Mouse (Mus musculus) liver, embryonic 13.5 days (tissue): ENCODE measurements around the gene Vsx1. TPM values are rescaled to one million over a fixed set of nuclear protein-coding genes. Genes with fewer than 3 reads are reported as not detected.

ENCODE experiments used
- ATAC-seq: fragments of 200-750 bp; cut with Nextera tagmentation; 2 replicates; pipeline ENCODE4 v1.8.0; 2017; ENCODE audit warnings: low read depth, mild to moderate bottlenecking, moderate number of reproducible peaks, moderate library complexity
- DNase-seq: peaks from one replicate; pipeline ENCODE4 v3.0.0; 2022
- H3K27ac ChIP-seq: fragments of 300-500 bp; sonication (generic); 2 replicates; pipeline ENCODE4 v1.5.1; 2015; ENCODE audit warnings: moderate library complexity, mild to moderate bottlenecking, inconsistent platforms
- H3K27me3 ChIP-seq: fragments of 300-500 bp; sonication (generic); 2 replicates; pipeline ENCODE4 v1.6.1; 2015; ENCODE audit warnings: mild to moderate bottlenecking, inconsistent platforms
- H3K36me3 ChIP-seq: fragments of 300-500 bp; sonication (generic); 2 replicates; pipeline ENCODE4 v1.6.1; 2015; ENCODE audit warnings: mild to moderate bottlenecking, inconsistent platforms
- H3K4me1 ChIP-seq: fragments of 300-500 bp; sonication (generic); replicated peaks from 2 replicates; pipeline ENCODE4 v1.6.1; 2015; ENCODE audit warnings: inconsistent platforms
- H3K4me2 ChIP-seq: fragments of 300-500 bp; sonication (generic); 2 replicates; pipeline ENCODE4 v1.6.1; 2015; ENCODE audit warnings: inconsistent platforms, mild to moderate bottlenecking, moderate library complexity
- H3K4me3 ChIP-seq: fragments of 300-500 bp; sonication (generic); replicated peaks from 2 replicates; pipeline ENCODE4 v1.5.1; 2015; ENCODE audit warnings: mild to moderate bottlenecking, inconsistent platforms
- H3K9ac ChIP-seq: fragments of 300-500 bp; sonication (generic); 2 replicates; pipeline ENCODE4 v1.6.1; 2015; ENCODE audit warnings: mild to moderate bottlenecking, inconsistent platforms
- H3K9me3 ChIP-seq: fragments of 300-500 bp; sonication (generic); replicated peaks from 2 replicates; pipeline ENCODE4 v1.6.1; 2016; ENCODE audit warnings: inconsistent platforms
- WGBS: fragments of 180-500 bp; shearing (Covaris S2); methylation state at CpG from one replicate; pipeline ENCODE4 v1.1.7; 2015; ENCODE audit not compliant: insufficient replicate concordance; 5-methylcytosine and 5-hydroxymethylcytosine counted together
- polyA plus RNA-seq: library from polyadenylated mRNA; unstranded; fragments of >200 nt; fragmentation: Nextera tagmentation; extraction: Ambion mirVana; gene quantifications from 2 replicates; pipeline ENCODE4 v1.2.1, GENCODE M21; 2015

Vsx1 gene
- polyA plus RNA-seq, 1 experiment from 2014 or later: not detected

GRCm38 (mm10) chr2:150656975-150657768 is 32.0 kb downstream of the Vsx1 start:
- 70% methylated on average over 8 of the region's 8 CpGs for WGBS
- Histone ChIP-seq H3K27ac (peak overlapping the region; percentile 14; the same call in 1 of the 2 replicates), H3K4me1 (peaks cover 57% of the 10 kb centered on the region), H3K36me3 (peaks cover 88% of the 10 kb centered on the region), H3K9me3 (no peaks in the 10 kb centered on the region), H3K4me2 (no peak overlapping the region), H3K9ac (no peak overlapping the region), H3K4me3 (no peak overlapping the region), H3K27me3 (no peaks in the 10 kb centered on the region)
- DNase-seq (no peak), ATAC-seq (peak; percentile 63)

GRCm38 (mm10) chr2:150656112-150656511 is 33.0 kb downstream of the Vsx1 start:
- no peaks in the 10 kb centered on the region for H3K9me3 ChIP-seq
- no peaks in the 10 kb centered on the region for H3K27me3 ChIP-seq
- H3K27ac ChIP-seq: peak overlapping the region; percentile 8; the same call in 1 of the 2 replicates
- peaks cover 82% of the 10 kb centered on the region for H3K36me3 ChIP-seq
- ATAC-seq: no peak
- no peak overlapping the region for H3K4me2 ChIP-seq
- H3K4me3 ChIP-seq: no peak overlapping the region
- H3K9ac ChIP-seq: no peak overlapping the region
- no peak for DNase-seq
- H3K4me1 ChIP-seq: peaks cover 56% of the 10 kb centered on the region
- 80% methylated on average over 3 of the region's 3 CpGs for WGBS

DNA sequence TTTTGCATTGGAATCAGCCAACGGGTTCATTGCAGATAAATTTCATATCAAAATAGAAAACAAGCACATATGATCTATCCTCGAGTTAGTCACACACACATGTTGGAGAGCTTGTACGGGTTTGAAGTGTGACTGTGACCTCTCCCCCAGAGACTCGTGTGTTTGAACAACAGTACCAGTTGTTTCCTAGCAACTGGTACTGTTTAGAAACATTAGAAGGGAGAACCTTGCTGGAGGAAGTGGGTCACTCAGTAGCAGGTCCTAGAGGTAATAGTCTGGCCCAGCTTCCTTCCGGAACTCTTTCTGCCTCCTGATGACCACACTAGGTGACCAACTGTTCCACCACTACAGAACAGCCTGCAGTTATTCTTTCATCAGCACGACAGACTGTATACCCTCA is 33.9 kb downstream of the Vsx1 start:
- peaks cover 56% of the 10 kb centered on the region for H3K4me1 ChIP-seq
- H3K27me3 ChIP-seq: no peaks in the 10 kb centered on the region
- no peak for ATAC-seq
- 69% methylated on average over 6 of the region's 6 CpGs for WGBS
- H3K4me2 ChIP-seq: no peak overlapping the region
- DNase-seq: no peak
- H3K9me3 ChIP-seq: no peaks in the 10 kb centered on the region
- no peak overlapping the region for H3K9ac ChIP-seq
- no peak overlapping the region for H3K27ac ChIP-seq
- no peak overlapping the region for H3K4me3 ChIP-seq
- H3K36me3 ChIP-seq: peaks cover 81% of the 10 kb centered on the region

DNA sequence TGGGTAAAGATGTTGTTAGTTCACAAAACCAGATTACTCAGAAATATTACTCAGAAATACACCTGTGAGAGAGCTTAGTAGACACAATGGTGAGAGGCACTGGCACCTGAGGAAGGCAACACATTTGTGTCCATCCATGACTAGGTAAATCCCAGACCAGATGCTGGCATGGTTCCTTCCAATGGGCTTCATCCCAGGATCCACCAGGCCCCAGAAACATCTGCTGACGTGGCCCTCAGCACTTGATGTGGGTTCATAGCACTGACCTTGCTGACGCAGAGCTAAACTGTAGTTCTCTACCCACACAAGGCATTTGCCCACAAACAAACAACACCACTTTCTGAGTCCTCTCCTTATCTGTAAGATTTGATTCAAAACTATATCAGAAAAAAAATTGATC is 34.3 kb downstream of the Vsx1 start:
- Histone ChIP-seq H3K4me3 (no peak overlapping the region), H3K9me3 (no peaks in the 10 kb centered on the region), H3K9ac (no peak overlapping the region), H3K27ac (no peak overlapping the region), H3K4me2 (no peak overlapping the region), H3K27me3 (no peaks in the 10 kb centered on the region), H3K36me3 (peaks cover 76% of the 10 kb centered on the region), H3K4me1 (peaks cover 56% of the 10 kb centered on the region)
- DNase-seq (no peak), ATAC-seq (no peak)
- WGBS: 92% methylated on average over 2 of the region's 2 CpGs

DNA sequence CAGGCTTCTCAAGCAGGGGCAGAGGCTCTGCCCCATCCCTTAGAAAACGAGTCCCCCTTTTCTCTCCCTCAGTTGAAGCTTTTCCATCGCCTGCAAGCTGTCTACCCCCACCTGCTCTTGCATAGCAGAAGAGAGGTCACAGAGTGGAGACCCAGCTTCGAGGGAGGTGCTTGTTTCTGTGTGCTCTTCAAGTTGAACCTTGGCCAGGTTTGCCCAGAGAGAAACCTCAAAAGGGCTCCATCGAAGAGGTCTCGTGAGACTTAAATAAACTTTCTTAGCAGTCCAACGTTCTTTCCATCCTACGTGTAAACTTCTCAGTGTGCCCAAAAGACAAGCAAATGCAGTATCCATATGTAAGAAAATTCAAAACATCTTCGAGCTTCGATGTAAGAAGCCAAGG is 37.8 kb downstream of the Vsx1 start:
- Histone ChIP-seq H3K9ac (no peak overlapping the region), H3K27me3 (no peaks in the 10 kb centered on the region), H3K4me1 (peaks cover 78% of the 10 kb centered on the region), H3K4me3 (no peak overlapping the region), H3K36me3 (peaks cover 48% of the 10 kb centered on the region), H3K9me3 (no peaks in the 10 kb centered on the region), H3K4me2 (no peak overlapping the region), H3K27ac (no peak overlapping the region)
- WGBS: 65% methylated on average over 9 of the region's 9 CpGs
- DNase-seq (no peak), ATAC-seq (no peak)

DNA sequence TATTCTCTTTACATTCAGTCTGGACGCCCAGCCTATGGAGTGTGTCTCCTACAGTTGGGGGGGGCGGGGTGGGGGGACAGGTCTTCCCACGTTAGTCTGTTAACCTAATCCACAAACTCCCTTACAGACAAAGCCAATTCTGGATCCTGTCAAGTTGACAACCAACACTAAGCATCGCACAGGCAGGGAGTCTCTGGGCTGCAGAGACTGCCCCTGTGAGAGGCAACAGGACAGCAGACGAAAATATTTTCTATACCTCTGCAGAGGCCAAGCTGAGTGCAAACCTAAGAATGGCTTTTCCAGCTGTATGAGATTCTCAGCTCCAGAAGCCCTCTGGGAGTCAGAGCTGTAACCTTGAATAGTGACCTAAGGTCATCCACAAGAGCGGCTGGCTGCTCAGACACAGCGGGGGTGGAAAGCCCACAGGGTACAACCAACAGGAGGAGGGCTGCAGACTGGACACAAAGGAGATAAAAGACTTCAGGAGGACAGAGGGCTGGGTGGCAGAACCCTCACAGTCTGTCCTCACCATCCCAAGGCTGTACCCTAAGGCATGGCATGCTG is 38.6 kb downstream of the Vsx1 start:
- Histone ChIP-seq H3K36me3 (peaks cover 41% of the 10 kb centered on the region), H3K9ac (no peak overlapping the region), H3K27me3 (no peaks in the 10 kb centered on the region), H3K9me3 (no peaks in the 10 kb centered on the region), H3K27ac (peak overlapping the region; percentile 41), H3K4me3 (no peak overlapping the region), H3K4me1 (peaks cover 81% of the 10 kb centered on the region), H3K4me2 (no peak overlapping the region)
- DNase-seq (no peak), ATAC-seq (0 out of 2 replicates have a peak, but pooled peaks have one; percentile 16)
- 49% methylated on average over 7 of the region's 7 CpGs for WGBS

DNA sequence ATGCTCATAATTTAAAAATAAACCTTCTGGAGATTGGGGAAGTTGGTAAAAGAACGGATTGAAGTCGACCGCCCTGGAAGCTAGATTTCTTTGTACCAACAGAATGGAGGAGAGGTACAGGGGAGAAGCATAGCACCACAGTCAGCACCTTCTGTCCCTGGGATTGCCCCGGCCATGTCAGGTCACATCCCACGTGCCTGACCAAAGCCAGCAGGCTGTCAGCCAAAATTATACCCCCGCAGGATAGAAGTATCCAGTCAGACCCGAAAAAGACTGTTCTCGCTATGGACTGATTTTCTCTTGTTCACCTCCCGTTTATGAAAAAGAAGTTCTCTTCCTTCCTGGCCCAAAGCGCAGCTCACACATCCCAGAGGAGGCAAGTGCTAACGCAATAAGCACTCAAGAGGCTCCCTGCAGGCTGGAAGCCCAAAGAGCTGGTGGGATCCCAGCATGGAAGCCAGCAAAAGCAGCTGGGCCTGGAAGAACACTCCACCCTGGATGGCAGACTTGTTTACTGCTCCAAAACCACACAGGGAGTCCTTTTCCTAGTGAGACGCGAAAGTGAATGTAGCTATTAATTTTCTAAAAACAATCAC is 40.8 kb downstream of the Vsx1 start:
- no peak for DNase-seq
- H3K9ac ChIP-seq: 0 out of 2 replicates have a peak overlapping the region, but pooled peaks have one; percentile 8
- ATAC-seq: no peak
- 66% methylated on average over 13 of the region's 13 CpGs for WGBS
- no peak overlapping the region for H3K4me2 ChIP-seq
- H3K36me3 ChIP-seq: peaks cover 28% of the 10 kb centered on the region
- no peaks in the 10 kb centered on the region for H3K27me3 ChIP-seq
- H3K27ac ChIP-seq: no peak overlapping the region
- H3K9me3 ChIP-seq: no peaks in the 10 kb centered on the region
- H3K4me1 ChIP-seq: peaks cover 84% of the 10 kb centered on the region
- no peak overlapping the region for H3K4me3 ChIP-seq

DNA sequence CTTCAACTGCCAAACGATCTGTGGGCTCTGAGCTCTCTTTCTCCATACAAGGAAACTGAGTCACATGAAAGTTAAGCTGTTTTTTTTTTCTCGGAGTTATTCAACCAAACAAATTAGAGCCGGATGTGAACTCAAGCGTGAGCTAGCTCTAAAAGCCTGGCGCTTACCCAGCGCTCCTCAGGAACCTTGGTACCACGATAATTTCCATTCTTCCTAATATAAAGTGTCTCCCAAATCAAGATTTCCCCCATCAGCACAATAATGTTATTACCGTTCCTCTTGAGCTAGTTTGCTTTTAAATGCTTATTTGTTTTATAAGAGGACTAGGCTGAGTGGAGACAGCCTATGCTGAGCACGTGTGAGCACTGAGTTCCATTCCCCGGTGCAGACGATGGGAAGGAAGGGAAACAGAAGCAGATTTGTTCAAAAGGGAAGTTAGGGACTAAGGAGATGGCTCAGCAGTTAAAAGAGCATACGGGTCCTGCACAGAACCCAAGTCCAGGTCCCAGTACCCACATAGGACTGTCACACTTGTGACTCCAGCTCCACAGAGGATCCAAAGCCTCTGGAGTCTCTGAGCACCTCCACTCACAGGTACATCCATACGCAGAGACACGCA is 41.4 kb downstream of the Vsx1 start:
- Histone ChIP-seq H3K4me2 (no peak overlapping the region), H3K27ac (no peak overlapping the region), H3K4me1 (peaks cover 80% of the 10 kb centered on the region), H3K4me3 (no peak overlapping the region), H3K36me3 (peaks cover 25% of the 10 kb centered on the region), H3K9ac (peak overlapping the region; percentile 8; the same call in 1 of the 2 replicates), H3K27me3 (no peaks in the 10 kb centered on the region), H3K9me3 (no peaks in the 10 kb centered on the region)
- ATAC-seq: no peak
- WGBS: 66% methylated on average over 14 of the region's 14 CpGs
- no peak for DNase-seq

GRCm38 (mm10) chr2:150646411-150647121 is 42.6 kb downstream of the Vsx1 start:
- no peak overlapping the region for H3K4me2 ChIP-seq
- DNase-seq (no peak), ATAC-seq (peak; percentile 45)
- H3K36me3 ChIP-seq: peaks cover 32% of the 10 kb centered on the region
- H3K9me3 ChIP-seq: no peaks in the 10 kb centered on the region
- peaks cover 69% of the 10 kb centered on the region for H3K4me1 ChIP-seq
- peak overlapping the region; percentile 29; the same call in 1 of the 2 replicates for H3K9ac ChIP-seq
- H3K27ac ChIP-seq: peak overlapping the region; percentile 24; the same call in 1 of the 2 replicates
- 65% methylated on average over 8 of the region's 8 CpGs for WGBS
- no peak overlapping the region for H3K4me3 ChIP-seq
- H3K27me3 ChIP-seq: no peaks in the 10 kb centered on the region

GRCm38 (mm10) chr2:150645225-150645624 is 43.9 kb downstream of the Vsx1 start:
- H3K27ac ChIP-seq: no peak overlapping the region
- DNase-seq: no peak
- no peak overlapping the region for H3K4me3 ChIP-seq
- H3K36me3 ChIP-seq: peaks cover 38% of the 10 kb centered on the region
- no peaks in the 10 kb centered on the region for H3K27me3 ChIP-seq
- H3K9ac ChIP-seq: no peak overlapping the region
- peaks cover 56% of the 10 kb centered on the region for H3K4me1 ChIP-seq
- ATAC-seq: no peak
- WGBS: 82% methylated on average over 4 of the region's 4 CpGs
- H3K9me3 ChIP-seq: no peaks in the 10 kb centered on the region
- no peak overlapping the region for H3K4me2 ChIP-seq
